Mouse (Mus musculus) erythroblast, adult 5-6 weeks (primary cell): ENCODE data around the gene Dcdc2b. TPM values are rescaled to one million over a fixed set of nuclear protein-coding genes. Genes with fewer than 3 reads are reported as not detected.

Experiments
- total RNA-seq, 2 experiments: library from RNA; stranded (forward) in 1 of 2; stranded (reverse) in 1 of 2; fragments of 150-400 nt in 1 of 2; fragments of 200-764, 138-1000 nt in 1 of 2; gene quantifications; 2 replicates each; pipeline versions ENCODE4 v1.2.3 to v1.2.4; 2015 to 2017; ENCODE audit warnings: low replicate concordance in 2 of 2

The Dcdc2b gene
- total RNA-seq, 2 experiments from 2014 or later, result not detected

Other genes starting within 250 kb of the Dcdc2b start
- gene Zbtb8a, start 236.1 kb downstream of the Dcdc2b start, total RNA-seq (2015; ENCODE audit: low replicate concordance), result 2.3 TPM in 1 of 2 replicates, not detected in the other
- 1.5 and 1.7 TPM in 2 replicates for gene Zbtb8a, start 236.1 kb downstream of the Dcdc2b start, total RNA-seq (2017; ENCODE audit: low replicate concordance)
- gene Zbtb8b, start 173.4 kb downstream of the Dcdc2b start, total RNA-seq (2015; ENCODE audit: low replicate concordance), result not detected in 2 replicates
- not detected in 2 replicates for gene Zbtb8b, start 173.4 kb downstream of the Dcdc2b start, total RNA-seq (2017; ENCODE audit: low replicate concordance)
- gene Bsdc1, start 152.7 kb downstream of the Dcdc2b start, total RNA-seq (2015; ENCODE audit: low replicate concordance), result 720 and 842 TPM in 2 replicates
- 1,074 and 1,469 TPM in 2 replicates for gene Bsdc1, start 152.7 kb downstream of the Dcdc2b start, total RNA-seq (2017; ENCODE audit: low replicate concordance)
- not detected in 2 replicates for gene Tssk3, start 123.2 kb downstream of the Dcdc2b start, total RNA-seq (2015; ENCODE audit: low replicate concordance)
- gene Tssk3, start 123.2 kb downstream of the Dcdc2b start, total RNA-seq (2017; ENCODE audit: low replicate concordance), result not detected in 2 replicates
- 3.3 TPM in 1 of 2 replicates, not detected in the other for gene Fam229a, start 123.1 kb downstream of the Dcdc2b start, total RNA-seq (2015; ENCODE audit: low replicate concordance)
- 0.68 and 2.1 TPM in 2 replicates for gene Fam229a, start 123.1 kb downstream of the Dcdc2b start, total RNA-seq (2017; ENCODE audit: low replicate concordance)
- gene Marcksl1, start 100.7 kb downstream of the Dcdc2b start, total RNA-seq (2015; ENCODE audit: low replicate concordance), result 12.5 and 23.4 TPM in 2 replicates
- 7.4 and 13.1 TPM in 2 replicates for gene Marcksl1, start 100.7 kb downstream of the Dcdc2b start, total RNA-seq (2017; ENCODE audit: low replicate concordance)
- gene Hdac1, start 71.5 kb downstream of the Dcdc2b start, total RNA-seq (2015; ENCODE audit: low replicate concordance), result 41.1 and 45.8 TPM in 2 replicates
- 27.0 and 42.9 TPM in 2 replicates for gene Hdac1, start 71.5 kb downstream of the Dcdc2b start, total RNA-seq (2017; ENCODE audit: low replicate concordance)
- gene Lck, start 40.6 kb downstream of the Dcdc2b start, total RNA-seq (2015; ENCODE audit: low replicate concordance), result 2.9 TPM in 1 of 2 replicates, not detected in the other
- 4.3 and 6.1 TPM in 2 replicates for gene Lck, start 40.6 kb downstream of the Dcdc2b start, total RNA-seq (2017; ENCODE audit: low replicate concordance)
- gene Fam167b, start 35.7 kb downstream of the Dcdc2b start, total RNA-seq (2015; ENCODE audit: low replicate concordance), result not detected in 2 replicates
- gene Fam167b, start 35.7 kb downstream of the Dcdc2b start, total RNA-seq (2017; ENCODE audit: low replicate concordance), result not detected in 2 replicates
- gene Eif3i, start 13.6 kb downstream of the Dcdc2b start, total RNA-seq (2015; ENCODE audit: low replicate concordance), result 92.8 and 113 TPM in 2 replicates
- 50.9 and 56.7 TPM in 2 replicates for gene Eif3i, start 13.6 kb downstream of the Dcdc2b start, total RNA-seq (2017; ENCODE audit: low replicate concordance)
- 37.9 and 60.8 TPM in 2 replicates for gene Tmem234, start 13.6 kb downstream of the Dcdc2b start, total RNA-seq (2015; ENCODE audit: low replicate concordance)
- gene Tmem234, start 13.6 kb downstream of the Dcdc2b start, total RNA-seq (2017; ENCODE audit: low replicate concordance), result 82.2 and 119 TPM in 2 replicates
- 1.7 and 2.7 TPM in 2 replicates for gene Iqcc, start 4.8 kb upstream of the Dcdc2b start, total RNA-seq (2015; ENCODE audit: low replicate concordance)
- 0.98 and 2.6 TPM in 2 replicates for gene Iqcc, start 4.8 kb upstream of the Dcdc2b start, total RNA-seq (2017; ENCODE audit: low replicate concordance)
- 2.1 and 22.4 TPM in 2 replicates for gene Ccdc28b, start 9.7 kb upstream of the Dcdc2b start, total RNA-seq (2015; ENCODE audit: low replicate concordance)
- gene Ccdc28b, start 9.7 kb upstream of the Dcdc2b start, total RNA-seq (2017; ENCODE audit: low replicate concordance), result 5.2 and 11.7 TPM in 2 replicates
- gene Txlna, start 26.8 kb upstream of the Dcdc2b start, total RNA-seq (2015; ENCODE audit: low replicate concordance), result 6.7 and 10.0 TPM in 2 replicates
- 11.3 and 20.8 TPM in 2 replicates for gene Txlna, start 26.8 kb upstream of the Dcdc2b start, total RNA-seq (2017; ENCODE audit: low replicate concordance)
- 7.9 and 11.9 TPM in 2 replicates for gene Kpna6, start 58.5 kb upstream of the Dcdc2b start, total RNA-seq (2015; ENCODE audit: low replicate concordance)
- 7.6 and 10.3 TPM in 2 replicates for gene Kpna6, start 58.5 kb upstream of the Dcdc2b start, total RNA-seq (2017; ENCODE audit: low replicate concordance)
- 6.3 and 14.4 TPM in 2 replicates for gene Tmem39b, start 82.6 kb upstream of the Dcdc2b start, total RNA-seq (2015; ENCODE audit: low replicate concordance)
- gene Tmem39b, start 82.6 kb upstream of the Dcdc2b start, total RNA-seq (2017; ENCODE audit: low replicate concordance), result 0.28 and 0.68 TPM in 2 replicates
- 20.9 and 26.3 TPM in 2 replicates for gene Khdrbs1, start 128.0 kb upstream of the Dcdc2b start, total RNA-seq (2015; ENCODE audit: low replicate concordance)
- 20.2 and 24.3 TPM in 2 replicates for gene Khdrbs1, start 128.0 kb upstream of the Dcdc2b start, total RNA-seq (2017; ENCODE audit: low replicate concordance)
- gene Ptp4a2, start 197.0 kb upstream of the Dcdc2b start, total RNA-seq (2015; ENCODE audit: low replicate concordance), result 92.8 and 126 TPM in 2 replicates
- gene Ptp4a2, start 197.0 kb upstream of the Dcdc2b start, total RNA-seq (2017; ENCODE audit: low replicate concordance), result 74.3 and 85.6 TPM in 2 replicates